Mouse (Mus musculus): ENCODE results near the gene Ugt1a10. TPM values are rescaled to one million over a fixed set of nuclear protein-coding genes. Genes with fewer than 3 reads are reported as not detected.

The Ugt1a10 gene
- polyA plus RNA-seq, 1 experiment = not detected

DNA sequence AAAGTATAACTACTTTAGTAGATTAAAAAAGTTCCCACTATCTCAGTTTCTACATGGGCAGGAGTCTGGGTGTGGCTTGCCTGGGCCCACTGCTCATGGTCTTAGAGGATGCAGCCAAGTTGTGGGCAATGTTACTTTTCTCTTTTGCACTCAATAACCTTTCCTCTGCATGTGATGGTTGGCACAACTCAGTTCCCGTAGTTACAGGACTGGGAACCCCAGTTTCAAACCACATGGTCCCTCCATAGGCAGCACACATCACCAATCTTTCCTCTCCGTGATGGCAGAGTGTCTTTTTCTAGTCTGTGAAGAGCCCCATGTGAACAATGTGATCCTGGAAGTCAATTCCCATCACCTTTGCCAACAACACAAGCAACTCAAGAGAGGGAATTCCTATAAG lies 172.3 kb downstream of the Ugt1a10 start:
- H3K4me1 ChIP-seq (ENCODE audit: control insufficient read depth, insufficient read depth, low read length) = no peaks in the 10 kb centered on the region
- no peak overlapping the region for H3K27ac ChIP-seq (ENCODE audit: insufficient read depth, low read length)
- H3K4me3 ChIP-seq (ENCODE audit: insufficient read depth, low read length) = no peak overlapping the region
- TF ChIP-seq POLR2A (IDR thresholded peaks at IDR 0.05; ENCODE audit: extremely low read depth, insufficient read depth, low read length) (no peak), CTCF (IDR thresholded peaks at IDR 0.05; ENCODE audit: extremely low read depth, insufficient read depth, low read length) (no peak)

GRCm38 (mm10) chr1:88228121-88228520 lies 172.9 kb downstream of the Ugt1a10 start:
- no peaks in the 10 kb centered on the region for H3K4me1 ChIP-seq (ENCODE audit: control insufficient read depth, insufficient read depth, low read length)
- H3K27ac ChIP-seq (ENCODE audit: insufficient read depth, low read length) = no peak overlapping the region
- TF ChIP-seq POLR2A (IDR thresholded peaks at IDR 0.05; ENCODE audit: extremely low read depth, insufficient read depth, low read length) (no peak), CTCF (IDR thresholded peaks at IDR 0.05; ENCODE audit: extremely low read depth, insufficient read depth, low read length) (no peak)
- no peak overlapping the region for H3K4me3 ChIP-seq (ENCODE audit: insufficient read depth, low read length)

- H3K4me1 ChIP-seq (ENCODE audit: control insufficient read depth, insufficient read depth, low read length) = no peaks in the 10 kb centered on the region
These were observed 174.4 kb downstream of the Ugt1a10 start for GRCm38 (mm10) chr1:88229566-88229965.

GRCm38 (mm10) chr1:88229986-88230385 lies 174.8 kb downstream of the Ugt1a10 start:
- no peaks in the 10 kb centered on the region for H3K4me1 ChIP-seq (ENCODE audit: control insufficient read depth, insufficient read depth, low read length)
- TF ChIP-seq POLR2A (IDR thresholded peaks at IDR 0.05; ENCODE audit: extremely low read depth, insufficient read depth, low read length) (no peak), CTCF (IDR thresholded peaks at IDR 0.05; ENCODE audit: extremely low read depth, insufficient read depth, low read length) (no peak)
- H3K27ac ChIP-seq (ENCODE audit: insufficient read depth, low read length) = no peak overlapping the region
- H3K4me3 ChIP-seq (ENCODE audit: insufficient read depth, low read length) = no peak overlapping the region

More at GRCm38 (mm10) chr1:88229566-88229965, 174.4 kb downstream of the Ugt1a10 start:
- Histone ChIP-seq H3K27ac (ENCODE audit: insufficient read depth, low read length) (no peak overlapping the region), H3K4me3 (ENCODE audit: insufficient read depth, low read length) (no peak overlapping the region)
- TF ChIP-seq CTCF (IDR thresholded peaks at IDR 0.05; ENCODE audit: extremely low read depth, insufficient read depth, low read length) (no peak), POLR2A (IDR thresholded peaks at IDR 0.05; ENCODE audit: extremely low read depth, insufficient read depth, low read length) (no peak)

GRCm38 (mm10) chr1:88230421-88230820 lies 175.2 kb downstream of the Ugt1a10 start:
- no peak for TF ChIP-seq POLR2A (IDR thresholded peaks at IDR 0.05; ENCODE audit: extremely low read depth, insufficient read depth, low read length)
- Histone ChIP-seq H3K27ac (ENCODE audit: insufficient read depth, low read length) (no peak overlapping the region), H3K4me3 (ENCODE audit: insufficient read depth, low read length) (no peak overlapping the region), H3K4me1 (ENCODE audit: control insufficient read depth, insufficient read depth, low read length) (no peaks in the 10 kb centered on the region)

GRCm38 (mm10) chr1:88230981-88231802 lies 176.0 kb downstream of the Ugt1a10 start:
- Histone ChIP-seq H3K27ac (ENCODE audit: insufficient read depth, low read length) (no peak overlapping the region), H3K4me3 (ENCODE audit: insufficient read depth, low read length) (no peak overlapping the region), H3K4me1 (ENCODE audit: control insufficient read depth, insufficient read depth, low read length) (no peaks in the 10 kb centered on the region)
- no peak for TF ChIP-seq POLR2A (IDR thresholded peaks at IDR 0.05; ENCODE audit: extremely low read depth, insufficient read depth, low read length)
- TF ChIP-seq CTCF (IDR thresholded peaks at IDR 0.05; ENCODE audit: extremely low read depth, insufficient read depth, low read length) = no peak

- H3K4me3 ChIP-seq (ENCODE audit: insufficient read depth, low read length) = no peak overlapping the region
- TF ChIP-seq POLR2A (IDR thresholded peaks at IDR 0.05; ENCODE audit: extremely low read depth, insufficient read depth, low read length) (no peak), CTCF (IDR thresholded peaks at IDR 0.05; ENCODE audit: extremely low read depth, insufficient read depth, low read length) (no peak)
- H3K27ac ChIP-seq (ENCODE audit: insufficient read depth, low read length) = no peak overlapping the region
- no peaks in the 10 kb centered on the region for H3K4me1 ChIP-seq (ENCODE audit: control insufficient read depth, insufficient read depth, low read length)
These were observed 176.8 kb downstream of the Ugt1a10 start for GRCm38 (mm10) chr1:88231803-88232499.

GRCm38 (mm10) chr1:88232664-88233380 lies 177.6 kb downstream of the Ugt1a10 start:
- H3K27ac ChIP-seq (ENCODE audit: insufficient read depth, low read length) = no peak overlapping the region
- TF ChIP-seq CTCF (IDR thresholded peaks at IDR 0.05; ENCODE audit: extremely low read depth, insufficient read depth, low read length) (no peak), POLR2A (IDR thresholded peaks at IDR 0.05; ENCODE audit: extremely low read depth, insufficient read depth, low read length) (no peak)
- H3K4me1 ChIP-seq (ENCODE audit: control insufficient read depth, insufficient read depth, low read length) = no peaks in the 10 kb centered on the region
- no peak overlapping the region for H3K4me3 ChIP-seq (ENCODE audit: insufficient read depth, low read length)

- Histone ChIP-seq H3K4me3 (ENCODE audit: insufficient read depth, low read length) (no peak overlapping the region), H3K27ac (ENCODE audit: insufficient read depth, low read length) (no peak overlapping the region), H3K4me1 (ENCODE audit: control insufficient read depth, insufficient read depth, low read length) (no peaks in the 10 kb centered on the region)
- TF ChIP-seq POLR2A (IDR thresholded peaks at IDR 0.05; ENCODE audit: extremely low read depth, insufficient read depth, low read length) = no peak
- TF ChIP-seq CTCF (IDR thresholded peaks at IDR 0.05; ENCODE audit: extremely low read depth, insufficient read depth, low read length) = no peak
These were observed 178.4 kb downstream of the Ugt1a10 start for GRCm38 (mm10) chr1:88233421-88234247.
